Mouse (Mus musculus) megakaryocyte, adult 5-6 weeks (primary cell): ENCODE measurements around the gene Dclre1c. TPM values are rescaled to one million over a fixed set of nuclear protein-coding genes. Genes with fewer than 3 reads are reported as not detected.

ENCODE experiments used
- ATAC-seq: 2 replicates; pipeline ENCODE4 v1.8.0; 2016; ENCODE audit warnings: mild to moderate bottlenecking, inconsistent platforms; ENCODE audit not compliant: poor library complexity, severe bottlenecking
- total RNA-seq, 2 experiments: library from RNA; stranded (forward) in 1 of 2; stranded (reverse) in 1 of 2; fragments of 153-499, 151-499 nt in 1 of 2; fragments of 221-1000, 200-1000 nt in 1 of 2; gene quantifications; 2 replicates each; pipeline versions ENCODE4 v1.2.3 to v1.2.4; 2015 to 2017

Dclre1c gene
- total RNA-seq, 2 experiments from 2014 or later, result 21.5 to 34.7 TPM

DNA sequence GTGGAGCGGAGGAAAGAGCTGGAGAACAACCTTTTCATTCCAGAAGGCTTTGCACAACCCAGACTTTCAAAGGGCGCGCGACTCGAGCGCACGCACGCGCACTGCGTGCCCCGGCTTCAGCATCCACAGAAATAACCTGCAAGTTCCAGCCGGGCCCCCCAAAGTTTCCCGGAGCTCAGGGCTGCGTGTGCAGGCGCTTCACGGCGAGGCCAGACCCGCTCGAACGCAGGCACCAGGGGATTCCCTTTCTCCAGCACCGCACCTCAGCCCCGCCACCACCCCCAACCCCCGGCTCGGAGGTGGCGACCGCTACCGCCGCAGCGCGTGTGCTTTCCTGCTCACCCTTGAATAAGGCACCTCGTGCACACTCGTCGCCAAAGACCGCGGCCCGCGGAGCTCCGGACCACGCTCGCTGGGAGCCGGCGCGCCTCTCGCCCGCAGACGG is 50.5 kb downstream of the Dclre1c start:
- peak; percentile 16; the same call in 1 of the 2 replicates for ATAC-seq

DNA sequence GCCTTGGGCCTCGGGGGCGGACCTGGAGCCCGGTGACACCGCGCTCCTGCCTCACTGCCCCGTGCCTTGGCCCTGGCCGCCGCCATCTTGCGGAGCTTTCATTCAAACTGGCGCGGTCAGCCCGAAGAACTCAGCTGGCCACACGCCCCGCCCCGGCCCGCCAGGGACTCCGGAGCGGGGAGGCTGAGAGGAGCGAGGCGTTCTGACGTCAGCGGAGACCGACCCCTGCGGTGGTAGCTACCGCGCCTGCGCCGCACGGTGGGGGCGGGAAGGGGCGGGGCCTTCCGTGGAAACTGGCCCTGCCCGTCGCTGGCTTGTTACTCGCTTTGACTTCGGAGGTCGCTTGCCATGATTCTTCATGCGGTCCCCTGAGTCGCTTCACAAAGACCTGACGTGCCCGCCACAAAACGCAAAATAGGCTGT is 50.9 kb downstream of the Dclre1c start, which contains the start of gene Suv39h2:
Gene Suv39h2 (minus strand): TSS at position 171 of the 423 bp plus-strand sequence.
- peak; percentile 97 for ATAC-seq

DNA sequence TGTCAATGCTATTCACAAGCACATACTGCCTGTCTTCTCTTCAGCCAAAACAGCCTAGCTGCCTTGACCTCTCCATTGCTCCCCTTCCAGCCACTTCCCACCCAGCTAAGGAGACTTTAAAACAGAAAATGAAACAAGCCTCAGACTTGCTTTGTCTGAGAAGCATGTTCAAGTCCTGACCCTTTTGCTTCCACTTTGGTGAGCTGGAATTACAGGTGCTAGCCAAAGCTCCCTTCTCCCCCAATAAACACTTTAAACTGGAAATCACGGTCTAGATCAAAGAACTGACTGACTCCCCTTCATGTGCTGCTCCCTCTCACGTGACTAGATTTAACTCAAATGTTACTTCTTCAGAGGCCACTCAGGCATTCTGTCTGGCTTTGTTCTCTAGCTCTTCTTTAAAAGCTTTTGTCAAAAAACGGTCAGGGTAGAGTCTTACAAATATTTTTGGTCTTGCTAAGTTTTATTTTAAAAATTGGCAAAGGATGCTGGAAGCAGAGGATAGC is 51.9 kb downstream of the Dclre1c start:
- no peak for ATAC-seq

- no peak for ATAC-seq
These were observed 56.3 kb downstream of the Dclre1c start for GRCm38 (mm10) chr2:3480239-3480638.

- no peak for ATAC-seq
These were observed 65.9 kb downstream of the Dclre1c start for GRCm38 (mm10) chr2:3489816-3490215.

GRCm38 (mm10) chr2:3493833-3494409 is 70.0 kb downstream of the Dclre1c start:
- no peak for ATAC-seq

DNA sequence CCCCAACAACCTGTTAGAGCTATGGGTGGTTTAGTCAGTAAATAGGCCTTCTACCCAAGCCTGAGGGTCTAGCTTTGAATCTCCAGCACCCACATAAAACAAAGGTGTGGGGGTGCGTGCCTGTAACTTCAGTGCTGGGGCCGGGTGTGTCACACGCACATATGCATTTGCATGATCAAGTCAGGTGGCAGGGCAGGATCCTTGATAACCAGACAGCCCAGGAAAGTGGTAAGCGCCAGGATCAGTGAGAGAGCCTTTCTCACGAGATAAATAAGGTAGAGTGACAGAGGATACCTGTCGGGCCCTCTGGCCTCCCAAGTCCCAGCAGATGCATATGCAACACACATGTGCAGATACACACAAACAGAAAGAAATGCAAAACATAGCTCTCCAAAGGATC is 75.6 kb downstream of the Dclre1c start:
- no peak for ATAC-seq

DNA sequence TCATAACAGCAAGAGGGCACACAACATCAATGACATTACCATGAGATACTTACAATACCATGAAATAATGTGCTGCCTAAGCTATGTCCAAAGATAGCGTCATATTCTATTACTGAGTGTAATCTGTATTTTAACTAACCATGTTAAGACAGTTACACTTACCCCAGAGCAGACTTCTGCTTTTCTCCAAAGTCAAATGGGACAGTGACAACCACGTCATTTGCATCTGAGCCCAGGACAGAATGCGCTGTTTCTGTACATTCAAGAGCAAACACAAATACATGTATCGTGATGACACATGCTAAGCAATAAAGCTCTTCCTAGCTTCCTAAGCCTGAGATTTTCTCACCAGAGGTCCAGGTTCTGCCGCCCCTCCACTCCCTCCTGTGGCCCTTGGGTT is 77.0 kb downstream of the Dclre1c start:
- no peak for ATAC-seq

- peak; percentile 19 for ATAC-seq
These were observed 88.1 kb downstream of the Dclre1c start for GRCm38 (mm10) chr2:3512076-3512475.

- ATAC-seq, result peak; percentile 92
These were observed 88.9 kb downstream of the Dclre1c start, which contains the start of the genes Gm45902, Hspa14 and Cdnf for GRCm38 (mm10) chr2:3512552-3513454. TSS of gene Gm45902 (minus strand) at chr2:3512790. TSS of gene Hspa14 (minus strand) at chr2:3512814. TSS of gene Cdnf (plus strand) at chr2:3513030.

Other genes with a start within 250 kb of the Dclre1c start
- gene Nmt2, start 139.9 kb upstream of the Dclre1c start, total RNA-seq (2015), result 12.5 and 14.0 TPM in 2 replicates
- 17.0 and 21.9 TPM in 2 replicates for gene Nmt2, start 139.9 kb upstream of the Dclre1c start, total RNA-seq (2017)
- gene Rpp38, start 91.5 kb upstream of the Dclre1c start, total RNA-seq (2015), result 7.6 and 7.9 TPM in 2 replicates
- 1.5 and 1.7 TPM in 2 replicates for gene Rpp38, start 91.5 kb upstream of the Dclre1c start, total RNA-seq (2017)
- not detected in 2 replicates for gene Acbd7, start 88.0 kb upstream of the Dclre1c start, total RNA-seq (2015)
- not detected in 2 replicates for gene Acbd7, start 88.0 kb upstream of the Dclre1c start, total RNA-seq (2017)
- gene Olah, start 26.9 kb upstream of the Dclre1c start, total RNA-seq (2015), result not detected in 2 replicates
- not detected in 2 replicates for gene Olah, start 26.9 kb upstream of the Dclre1c start, total RNA-seq (2017)
- not detected in 2 replicates for gene Meig1, start 1.5 kb upstream of the Dclre1c start, total RNA-seq (2015)
- gene Meig1, start 1.5 kb upstream of the Dclre1c start, total RNA-seq (2017), result not detected in 2 replicates
- gene Suv39h2, start 50.9 kb downstream of the Dclre1c start, total RNA-seq (2015), result 7.5 and 8.6 TPM in 2 replicates
- gene Suv39h2, start 50.9 kb downstream of the Dclre1c start, total RNA-seq (2017), result 6.9 and 10.2 TPM in 2 replicates
- gene Gm45902, start 88.7 kb downstream of the Dclre1c start, total RNA-seq (2015), result 3.3 and 4.1 TPM in 2 replicates
- 7.5 and 8.7 TPM in 2 replicates for gene Gm45902, start 88.7 kb downstream of the Dclre1c start, total RNA-seq (2017)
- gene Hspa14, start 88.7 kb downstream of the Dclre1c start, total RNA-seq (2015), result 49.2 and 67.3 TPM in 2 replicates
- 124 and 125 TPM in 2 replicates for gene Hspa14, start 88.7 kb downstream of the Dclre1c start, total RNA-seq (2017)
- gene Cdnf, start 88.9 kb downstream of the Dclre1c start, total RNA-seq (2015), result 0.47 TPM in 1 of 2 replicates, not detected in the other
- 0.55 and 0.81 TPM in 2 replicates for gene Cdnf, start 88.9 kb downstream of the Dclre1c start, total RNA-seq (2017)
- gene Fam107b, start 146.4 kb downstream of the Dclre1c start, total RNA-seq (2015), result 794 and 805 TPM in 2 replicates
- 673 and 930 TPM in 2 replicates for gene Fam107b, start 146.4 kb downstream of the Dclre1c start, total RNA-seq (2017)